Mouse (Mus musculus) erythroblast, embryonic 14.5 days (primary cell): ENCODE data around the gene Abcg4.

Experiments
- GATA1 ChIP-seq: IDR thresholded peaks from 2 replicates; pipeline ENCODE4 v1.6.1; 2012; ENCODE audit warnings: low read length, inconsistent platforms, mixed read lengths
- TAL1 ChIP-seq: IDR thresholded peaks from 3 replicates; pipeline ENCODE4 v1.6.1; 2012; ENCODE audit warnings: low read length, inconsistent platforms, mixed read lengths

DNA sequence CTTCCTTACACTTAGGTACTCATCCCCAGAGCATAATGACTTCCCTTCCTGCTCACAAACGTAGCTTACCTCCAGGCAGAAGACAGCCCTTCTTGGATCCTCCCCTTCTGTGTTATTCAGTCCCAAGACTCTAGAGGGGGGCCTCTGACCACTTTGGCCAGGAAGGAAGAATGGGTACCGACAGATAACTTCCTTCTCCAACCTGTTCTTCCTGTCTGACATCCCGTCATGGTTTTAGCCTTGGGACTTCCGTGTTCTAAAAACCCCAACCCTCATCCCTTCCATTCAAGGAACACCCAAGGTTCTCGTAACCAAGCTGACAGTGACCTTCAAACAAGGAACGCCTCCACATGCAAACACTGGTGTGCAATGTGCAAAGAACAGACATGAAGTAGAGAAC lies 20.0 kb downstream of the Abcg4 start, which contains the start of gene Nlrx1:
- TF ChIP-seq TAL1 = no peak
- TF ChIP-seq GATA1 = no peak
